Mouse (Mus musculus): ENCODE measurements around the gene Tma7. TPM values are rescaled to one million over a fixed set of nuclear protein-coding genes. Genes with fewer than 3 reads are reported as not detected.

Tma7 gene
- 805 and 864 TPM in 2 replicates for polyA plus RNA-seq (2016; fragmentation: Nextera tagmentation; extraction: Ambion mirVana)

DNA sequence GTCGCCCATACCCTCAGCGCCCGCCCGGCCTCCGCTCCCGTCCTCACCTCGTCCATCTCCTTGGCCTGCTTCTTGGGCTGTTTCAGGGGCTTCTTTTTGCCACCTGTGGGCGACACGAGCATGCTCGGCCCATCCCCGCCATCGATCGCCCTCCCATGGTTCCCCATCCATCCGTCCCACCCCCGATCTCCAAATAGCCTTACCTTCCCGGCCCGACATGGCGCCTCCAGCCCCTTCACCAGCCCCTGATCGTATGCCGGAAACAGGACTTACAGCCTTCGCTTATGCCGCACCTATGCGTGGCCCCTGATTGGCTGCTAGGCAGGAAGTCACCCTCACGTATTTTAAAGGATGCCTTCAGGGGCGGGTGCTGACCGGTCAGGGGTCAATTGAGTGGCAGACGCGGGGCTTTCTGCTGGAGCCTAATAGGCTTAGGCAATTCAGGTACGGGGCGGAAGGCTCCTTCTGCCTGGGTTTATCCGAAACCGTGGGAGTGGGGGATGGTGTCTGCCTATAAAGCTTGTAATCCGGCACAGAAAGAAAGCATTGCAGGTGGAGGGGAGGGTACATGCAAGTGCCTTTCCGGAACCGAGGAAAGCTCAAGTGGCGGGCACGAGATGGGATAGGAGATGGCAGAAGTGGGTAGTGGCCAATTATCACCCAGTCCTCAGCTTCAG lies at the start of gene Tma7, which contains the start of gene Ccdc51:
Gene Tma7 (minus strand): TSS at position 464 of the 677 bp plus-strand sequence.
Gene Ccdc51 (plus strand): TSS at position 370 of the 677 bp plus-strand sequence.
- Histone ChIP-seq H3K4me3 (peak within 1 kb of the TSS; percentile 85), H3K27me3 (ENCODE audit: low read depth, poor library complexity, severe bottlenecking) (no peaks in the 10 kb centered on the region), H3K27ac (peak within 1 kb of the TSS; percentile 91), H3K36me3 (peaks cover 34% of the 10 kb centered on the region), H3K9me3 (replicated peaks) (no peaks in the 10 kb centered on the region), H3K4me1 (peaks cover 16% of the 10 kb centered on the region)
- WGBS, result under 1% methylated on average over 37 of the region's 37 CpGs
- DNase-seq (ENCODE audit: low spot score), result peak; percentile 89

DNA sequence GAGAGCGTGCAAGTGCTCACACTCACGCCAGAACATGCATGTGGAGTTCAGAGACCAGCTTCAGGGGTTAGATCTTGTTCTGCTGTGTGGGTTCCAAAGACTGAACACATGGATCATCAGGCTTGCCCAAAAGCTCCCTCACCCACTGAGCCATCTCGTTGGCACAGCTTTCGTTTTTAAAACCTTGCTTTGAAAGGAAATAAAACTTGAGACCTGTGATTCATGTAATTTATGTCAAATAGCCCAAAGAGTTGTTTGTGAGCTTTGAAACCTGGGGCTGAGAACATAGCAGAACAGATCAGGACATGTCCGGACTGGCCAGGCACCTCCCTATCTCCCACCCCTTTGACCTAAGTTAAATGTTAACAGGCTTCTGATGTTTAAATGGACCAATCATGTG lies 47.7 kb upstream of the Tma7 start:
- Histone ChIP-seq H3K4me1 (no peaks in the 10 kb centered on the region), H3K36me3 (no peaks in the 10 kb centered on the region), H3K27ac (no peak overlapping the region), H3K27me3 (ENCODE audit: low read depth, poor library complexity, severe bottlenecking) (no peaks in the 10 kb centered on the region), H3K9me3 (replicated peaks) (no peaks in the 10 kb centered on the region), H3K4me3 (no peak overlapping the region)
- 92% methylated on average over 5 of the region's 5 CpGs for WGBS
- no peak for DNase-seq (ENCODE audit: low spot score)

DNA sequence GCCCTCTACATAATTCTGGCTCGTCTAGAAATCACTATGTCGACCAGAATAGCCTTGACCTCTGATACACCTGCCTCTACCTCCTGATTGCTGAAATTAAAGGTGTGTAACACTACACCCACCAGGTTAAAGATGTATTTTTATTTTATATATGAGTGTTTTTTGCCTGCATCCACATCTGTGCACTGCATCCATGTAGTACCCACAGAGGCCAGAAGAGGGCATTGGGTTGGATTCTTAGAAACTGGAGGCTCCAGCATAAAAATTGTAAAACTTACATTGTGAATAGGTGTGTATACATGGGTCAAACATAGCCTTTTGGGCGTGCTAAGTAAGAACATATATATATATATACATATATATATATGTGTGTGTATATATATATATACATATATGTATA lies 45.8 kb upstream of the Tma7 start:
- Histone ChIP-seq H3K4me3 (no peak overlapping the region), H3K9me3 (replicated peaks) (no peaks in the 10 kb centered on the region), H3K4me1 (no peaks in the 10 kb centered on the region; the same call in 1 of the 2 replicates), H3K27ac (no peak overlapping the region), H3K27me3 (ENCODE audit: low read depth, poor library complexity, severe bottlenecking) (no peaks in the 10 kb centered on the region), H3K36me3 (no peaks in the 10 kb centered on the region)
- no peak for DNase-seq (ENCODE audit: low spot score)
- 64% methylated on average over 3 of the region's 3 CpGs for WGBS

DNA sequence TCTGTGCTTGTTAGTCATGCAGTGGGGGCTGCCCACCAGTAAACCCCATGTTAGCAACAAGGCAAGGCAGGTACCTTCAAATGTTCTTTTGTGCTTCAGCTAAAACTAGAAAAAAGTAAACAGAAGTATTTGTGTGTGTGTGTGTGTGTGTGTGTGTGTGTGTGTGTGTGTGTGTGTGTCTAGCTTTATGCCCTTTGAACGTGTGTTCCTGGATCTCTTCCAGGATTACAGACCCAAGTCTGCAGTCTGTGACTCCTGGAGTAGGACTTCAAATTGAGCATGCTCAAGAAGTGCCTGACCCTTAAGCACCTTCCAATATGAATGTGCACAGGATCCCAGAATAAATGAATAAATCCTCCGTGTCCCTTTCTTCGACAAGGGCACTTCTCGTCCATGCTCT lies 44.7 kb upstream of the Tma7 start:
- Histone ChIP-seq H3K36me3 (no peaks in the 10 kb centered on the region), H3K4me1 (peaks cover 3% of the 10 kb centered on the region; the same call in 1 of the 2 replicates), H3K9me3 (replicated peaks) (no peaks in the 10 kb centered on the region), H3K27ac (no peak overlapping the region), H3K4me3 (no peak overlapping the region), H3K27me3 (ENCODE audit: low read depth, poor library complexity, severe bottlenecking) (no peaks in the 10 kb centered on the region)
- no peak for DNase-seq (ENCODE audit: low spot score)
- 86% methylated on average over 4 of the region's 4 CpGs for WGBS

DNA sequence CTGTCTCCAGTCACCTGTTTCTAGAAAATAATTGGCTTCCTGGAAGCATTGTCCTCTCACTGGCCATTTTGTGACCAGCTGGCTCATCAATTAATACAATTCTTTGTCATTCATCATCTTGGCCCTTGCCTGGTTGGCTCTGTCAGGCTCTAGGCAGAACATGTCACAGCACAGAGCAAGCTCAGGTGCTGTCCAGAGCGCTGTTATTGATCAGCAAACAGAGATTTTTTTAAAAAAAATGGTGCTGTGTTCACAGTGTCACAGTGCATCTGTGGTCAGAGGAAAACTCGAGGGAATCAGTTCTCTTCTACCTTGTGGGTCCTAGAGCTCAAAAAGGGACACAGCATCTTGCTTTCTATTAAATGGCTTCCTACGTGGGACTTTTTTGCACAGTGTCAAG lies 43.1 kb upstream of the Tma7 start:
- DNase-seq (ENCODE audit: low spot score), result no peak
- Histone ChIP-seq H3K9me3 (replicated peaks) (no peaks in the 10 kb centered on the region), H3K4me3 (no peak overlapping the region), H3K4me1 (peaks cover 3% of the 10 kb centered on the region; the same call in 1 of the 2 replicates), H3K27me3 (ENCODE audit: low read depth, poor library complexity, severe bottlenecking) (no peaks in the 10 kb centered on the region), H3K36me3 (no peaks in the 10 kb centered on the region), H3K27ac (no peak overlapping the region)
- 81% methylated on average over 3 of the region's 3 CpGs for WGBS

DNA sequence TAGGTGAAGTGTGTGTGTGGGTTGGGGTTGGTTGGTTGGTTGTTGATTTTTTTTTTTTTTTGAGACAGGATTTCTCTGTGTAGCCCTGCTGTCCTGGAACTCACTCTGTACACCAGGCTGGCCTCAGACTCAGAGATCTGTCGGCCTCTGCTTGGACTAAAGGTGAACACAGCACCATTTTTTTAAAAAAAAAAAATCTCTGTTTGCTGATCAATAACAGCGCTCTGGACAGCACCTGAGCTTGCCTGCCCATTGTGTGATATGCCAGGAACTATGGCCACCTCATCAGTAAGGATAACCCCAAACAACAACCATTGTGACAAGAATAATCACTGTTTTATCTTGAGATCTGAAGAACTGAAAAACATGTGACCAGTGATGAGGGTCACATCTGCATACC lies 42.7 kb upstream of the Tma7 start:
- Histone ChIP-seq H3K9me3 (replicated peaks) (no peaks in the 10 kb centered on the region), H3K4me1 (peaks cover 3% of the 10 kb centered on the region; the same call in 1 of the 2 replicates), H3K27me3 (ENCODE audit: low read depth, poor library complexity, severe bottlenecking) (no peaks in the 10 kb centered on the region), H3K27ac (no peak overlapping the region), H3K4me3 (no peak overlapping the region), H3K36me3 (no peaks in the 10 kb centered on the region)
- 86% methylated on average over 2 of the region's 2 CpGs for WGBS
- no peak for DNase-seq (ENCODE audit: low spot score)

DNA sequence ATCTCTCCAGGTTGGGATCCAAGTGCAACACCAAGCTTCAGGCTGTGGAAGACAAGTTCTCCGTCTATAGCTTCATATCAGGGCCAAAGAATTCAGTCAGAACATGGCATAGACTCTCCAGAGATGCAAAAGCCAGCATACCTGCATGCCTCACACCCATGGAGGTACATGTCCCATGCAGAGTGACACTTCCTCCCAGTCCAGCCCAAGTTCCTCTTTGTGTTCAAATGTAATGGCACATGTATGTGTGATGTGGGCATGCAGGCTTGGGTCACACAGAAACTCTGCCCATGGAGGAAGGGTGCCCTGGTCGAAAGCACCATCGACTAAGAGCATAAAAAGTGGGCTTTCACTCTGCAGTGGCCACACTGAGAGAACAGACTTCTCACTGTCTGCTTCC lies 41.8 kb upstream of the Tma7 start:
- no peak overlapping the region for H3K27ac ChIP-seq
- peaks cover 3% of the 10 kb centered on the region; the same call in 1 of the 2 replicates for H3K4me1 ChIP-seq
- WGBS, result 90% methylated on average over 3 of the region's 3 CpGs
- no peaks in the 10 kb centered on the region for H3K9me3 ChIP-seq (replicated peaks)
- no peaks in the 10 kb centered on the region for H3K27me3 ChIP-seq (ENCODE audit: low read depth, poor library complexity, severe bottlenecking)
- H3K36me3 ChIP-seq, result peaks cover 8% of the 10 kb centered on the region
- no peak overlapping the region for H3K4me3 ChIP-seq
- DNase-seq (ENCODE audit: low spot score), result no peak

DNA sequence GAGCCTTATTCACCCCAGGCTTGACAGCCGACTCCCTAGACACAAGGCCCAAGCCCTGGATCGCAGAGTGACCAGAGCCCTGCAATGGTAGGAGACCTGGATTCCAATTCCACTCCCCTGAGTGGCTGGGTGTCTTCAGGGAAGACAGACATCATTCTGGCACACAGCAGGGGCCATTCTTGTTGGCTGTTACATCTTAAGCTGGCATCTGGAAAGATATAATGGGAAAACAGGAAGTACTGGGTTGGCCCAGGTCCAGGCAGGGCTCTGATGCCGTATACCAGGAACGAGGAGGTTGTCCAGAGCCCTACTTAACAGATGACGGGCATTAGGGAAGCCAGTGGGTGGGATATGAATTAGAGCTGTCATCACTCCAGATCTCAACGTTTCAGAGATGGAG lies 40.9 kb upstream of the Tma7 start:
- Histone ChIP-seq H3K9me3 (replicated peaks) (no peaks in the 10 kb centered on the region), H3K36me3 (peaks cover 17% of the 10 kb centered on the region), H3K27ac (no peak overlapping the region), H3K27me3 (ENCODE audit: low read depth, poor library complexity, severe bottlenecking) (no peaks in the 10 kb centered on the region), H3K4me1 (peaks cover 3% of the 10 kb centered on the region; the same call in 1 of the 2 replicates), H3K4me3 (no peak overlapping the region)
- DNase-seq (ENCODE audit: low spot score), result peak; percentile 30
- WGBS, result 66% methylated on average over 6 of the region's 6 CpGs

DNA sequence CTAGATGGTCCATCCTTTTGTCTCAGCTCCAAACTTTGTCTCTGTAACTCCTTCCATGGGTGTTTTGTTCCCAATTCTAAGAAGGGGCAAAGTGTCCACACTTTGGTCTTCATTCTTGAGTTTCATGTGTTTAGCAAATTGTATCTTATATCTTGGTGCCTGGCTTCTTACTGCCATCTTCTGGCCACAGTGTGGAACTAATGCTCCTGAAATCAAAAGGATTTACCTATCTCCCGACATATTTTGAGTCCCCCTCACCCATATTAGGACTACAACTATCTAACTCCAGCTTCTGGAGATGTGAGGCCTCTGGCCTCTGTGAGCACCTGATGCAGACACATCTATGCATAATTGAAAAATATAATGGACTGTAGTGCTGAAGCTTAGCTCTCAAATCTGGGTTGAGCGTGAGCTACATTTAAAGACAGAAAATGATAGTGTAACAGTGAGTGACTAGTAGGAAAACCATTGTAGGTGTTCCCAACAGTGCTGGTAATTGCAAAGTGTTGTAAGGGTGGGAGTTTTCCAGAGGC lies 40.2 kb upstream of the Tma7 start:
- peak; percentile 35 for DNase-seq (ENCODE audit: low spot score)
- WGBS, result 50% methylated on average over 2 of the region's 2 CpGs

DNA sequence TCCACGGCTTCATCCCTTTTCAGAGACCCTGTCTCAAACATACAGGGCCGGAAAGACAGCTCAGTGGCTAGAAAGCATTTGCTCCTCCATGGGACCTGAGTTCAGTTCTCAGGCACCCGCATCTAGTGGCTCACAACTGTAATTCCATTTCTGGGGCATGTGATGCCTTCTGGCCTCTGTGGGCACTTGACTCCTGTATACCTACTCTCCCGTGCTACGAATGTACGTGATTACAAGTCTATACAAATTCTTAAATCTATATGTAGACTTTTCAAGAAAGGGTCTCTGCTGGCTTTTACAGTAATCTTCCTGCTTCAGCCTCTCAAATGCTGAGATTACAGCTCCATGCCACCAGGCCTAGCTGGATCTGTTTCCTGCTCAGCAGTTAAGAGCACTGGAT lies 38.6 kb upstream of the Tma7 start:
- no peak for DNase-seq (ENCODE audit: low spot score)
- no peak overlapping the region for H3K27ac ChIP-seq
- H3K4me3 ChIP-seq, result no peak overlapping the region
- H3K9me3 ChIP-seq (replicated peaks), result no peaks in the 10 kb centered on the region
- WGBS, result 90% methylated on average over 6 of the region's 6 CpGs
- H3K4me1 ChIP-seq, result peaks cover 3% of the 10 kb centered on the region; the same call in 1 of the 2 replicates
- H3K36me3 ChIP-seq, result peaks cover 40% of the 10 kb centered on the region
- no peaks in the 10 kb centered on the region for H3K27me3 ChIP-seq (ENCODE audit: low read depth, poor library complexity, severe bottlenecking)

More for the DNA sequence above, 40.2 kb upstream of the Tma7 start:
- no peak overlapping the region for H3K4me3 ChIP-seq
- peaks cover 24% of the 10 kb centered on the region for H3K36me3 ChIP-seq
- H3K27me3 ChIP-seq (ENCODE audit: low read depth, poor library complexity, severe bottlenecking), result no peaks in the 10 kb centered on the region
- H3K27ac ChIP-seq, result no peak overlapping the region
- no peaks in the 10 kb centered on the region for H3K9me3 ChIP-seq (replicated peaks)
- H3K4me1 ChIP-seq, result peaks cover 3% of the 10 kb centered on the region; the same call in 1 of the 2 replicates

DNA sequence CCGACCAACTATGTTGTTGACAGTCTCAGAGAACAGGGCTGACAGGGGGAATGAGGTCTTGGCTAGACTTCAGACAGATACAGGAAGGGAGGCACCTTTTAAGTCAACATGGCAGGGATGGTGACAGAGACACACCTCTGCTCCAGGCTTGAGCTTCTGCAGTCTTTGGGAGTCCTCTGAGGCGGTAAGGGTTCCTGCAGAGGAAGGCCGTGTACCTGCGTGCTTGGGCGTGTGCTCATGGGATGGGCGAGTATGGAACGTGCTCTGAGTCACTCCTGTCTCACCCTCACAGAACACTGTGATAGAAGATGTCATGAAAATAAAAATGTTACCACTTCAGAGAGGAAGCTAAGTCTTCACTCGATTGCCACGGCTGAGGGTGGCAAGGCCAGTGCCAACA lies 37.2 kb upstream of the Tma7 start:
- Histone ChIP-seq H3K4me3 (no peak overlapping the region), H3K9me3 (replicated peaks) (no peaks in the 10 kb centered on the region), H3K27me3 (ENCODE audit: low read depth, poor library complexity, severe bottlenecking) (no peaks in the 10 kb centered on the region), H3K27ac (no peak overlapping the region), H3K4me1 (peaks cover 3% of the 10 kb centered on the region; the same call in 1 of the 2 replicates), H3K36me3 (peaks cover 54% of the 10 kb centered on the region)
- DNase-seq (ENCODE audit: low spot score), result no peak
- WGBS, result 95% methylated on average over 9 of the region's 9 CpGs

DNA sequence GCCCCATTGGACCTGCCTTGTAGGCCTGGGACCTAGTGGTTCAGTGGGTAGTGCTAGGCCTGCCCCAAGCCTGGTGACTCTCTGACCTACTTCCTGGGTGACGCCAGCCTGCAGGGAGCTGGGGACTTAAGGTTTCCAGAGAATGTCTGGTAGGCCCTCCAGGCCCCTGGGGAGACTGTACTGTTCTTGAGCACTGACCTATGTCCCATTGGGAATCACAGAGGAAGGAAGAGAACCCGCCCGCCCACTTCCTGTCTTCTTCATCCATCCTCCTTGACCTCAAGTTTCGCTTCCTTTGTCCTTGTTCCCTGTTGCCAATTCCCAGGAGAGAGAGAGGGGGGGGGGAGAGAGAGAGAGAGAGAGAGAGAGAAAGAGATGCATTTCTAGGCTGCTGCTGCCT lies 35.7 kb upstream of the Tma7 start:
- no peaks in the 10 kb centered on the region for H3K27me3 ChIP-seq (ENCODE audit: low read depth, poor library complexity, severe bottlenecking)
- H3K27ac ChIP-seq, result no peak overlapping the region
- no peak overlapping the region for H3K4me3 ChIP-seq
- WGBS, result 96% methylated on average over 4 of the region's 4 CpGs
- peaks cover 69% of the 10 kb centered on the region for H3K36me3 ChIP-seq
- peaks cover 2% of the 10 kb centered on the region; the same call in 1 of the 2 replicates for H3K4me1 ChIP-seq
- DNase-seq (ENCODE audit: low spot score), result no peak
- H3K9me3 ChIP-seq (replicated peaks), result no peaks in the 10 kb centered on the region

DNA sequence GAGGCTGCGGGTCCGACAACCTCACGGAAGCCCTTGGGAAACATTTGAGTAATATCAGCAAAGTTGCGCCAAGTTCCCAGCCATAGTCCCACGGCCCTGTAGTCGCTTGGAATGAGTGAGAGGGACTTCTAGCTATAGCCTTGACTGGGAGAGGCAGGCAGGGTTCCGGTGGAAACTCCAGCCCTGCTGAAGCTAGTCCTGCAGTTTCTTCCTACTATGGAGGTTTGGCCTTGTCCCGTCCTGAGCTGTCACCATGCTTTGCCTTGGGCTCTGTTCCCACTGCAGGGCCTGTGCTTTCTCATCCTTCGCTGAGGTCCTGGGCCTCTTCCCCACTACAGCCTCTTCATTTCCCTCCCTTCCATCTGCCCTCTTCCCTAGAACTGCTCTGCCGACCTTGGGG lies 33.8 kb upstream of the Tma7 start:
- no peaks in the 10 kb centered on the region for H3K9me3 ChIP-seq (replicated peaks)
- DNase-seq (ENCODE audit: low spot score), result peak; percentile 28
- whole genome bisulfite sequencing, result 95% methylated on average over 10 of the region's 10 CpGs
- H3K27me3 ChIP-seq (ENCODE audit: low read depth, poor library complexity, severe bottlenecking), result no peaks in the 10 kb centered on the region
- H3K4me3 ChIP-seq, result no peak overlapping the region
- no peaks in the 10 kb centered on the region for H3K4me1 ChIP-seq
- peaks cover 88% of the 10 kb centered on the region for H3K36me3 ChIP-seq
- no peak overlapping the region for H3K27ac ChIP-seq

Data from limb, embryonic 10.5 days (tissue).